Mouse (Mus musculus) kidney, postnatal 0 days (tissue): Measurements from ENCODE around the gene Nfya. TPM values are rescaled to one million over a fixed set of nuclear protein-coding genes. Genes with fewer than 3 reads are reported as not detected.

Experiments
- ATAC-seq: fragments of 200-750 bp; cut with Nextera tagmentation; replicated peaks from 2 replicates; pipeline ENCODE4 v1.8.0; 2017; ENCODE audit warnings: low read depth, moderate number of reproducible peaks, moderate TSS enrichment, moderate library complexity; ENCODE audit not compliant: low FRiP score
- DNase-seq: peaks from one replicate; pipeline ENCODE4 v3.0.0-alpha.2; 2016; ENCODE audit warnings: low spot score
- H3K27ac ChIP-seq: fragments of 300-500 bp; sonication (generic); 2 replicates; pipeline ENCODE4 v1.5.1; 2014; ENCODE audit warnings: mild to moderate bottlenecking
- H3K27me3 ChIP-seq: fragments of 300-500 bp; sonication (generic); 2 replicates; pipeline ENCODE4 v1.6.1; 2014; ENCODE audit warnings: low read length, mixed read lengths; ENCODE audit not compliant: insufficient read depth
- H3K36me3 ChIP-seq: fragments of 300-500 bp; sonication (generic); 2 replicates; pipeline ENCODE4 v1.6.1; 2014; ENCODE audit warnings: low read length, mixed read lengths; ENCODE audit not compliant: insufficient read depth
- H3K4me1 ChIP-seq: fragments of 300-500 bp; sonication (generic); replicated peaks from 2 replicates; pipeline ENCODE4 v1.6.1; 2014; ENCODE audit warnings: antibody characterized with exemption, low read length, mixed read lengths; ENCODE audit not compliant: insufficient read depth
- H3K4me2 ChIP-seq: fragments of 300-500 bp; sonication (generic); 2 replicates; pipeline ENCODE4 v1.6.1; 2014; ENCODE audit warnings: mild to moderate bottlenecking, low read length, moderate library complexity, mixed read lengths
- H3K4me3 ChIP-seq: fragments of 300-500 bp; sonication (generic); replicated peaks from 2 replicates; pipeline ENCODE4 v1.5.1; 2014; ENCODE audit warnings: low read depth, low read length
- H3K9ac ChIP-seq: fragments of 300-500 bp; sonication (generic); 2 replicates; pipeline ENCODE4 v1.6.1; 2014; ENCODE audit warnings: low read depth, low read length
- H3K9me3 ChIP-seq: fragments of 300-500 bp; sonication (generic); replicated peaks from 2 replicates; pipeline ENCODE4 v1.6.1; 2016; ENCODE audit warnings: low read length, inconsistent platforms, mixed read lengths
- CTCF ChIP-seq: IDR thresholded peaks from 2 replicates; pipeline ENCODE4 v1.5.1; 2016; ENCODE audit warnings: antibody characterized with exemption, low read depth, mild to moderate bottlenecking, moderate library complexity
- WGBS: fragments of 180-500 bp; shearing (Covaris S2); extraction: QIAGEN DNeasy Blood & Tissue Kit; methylation state at CpG from one replicate; pipeline ENCODE4 v1.1.7; 2014; 5-methylcytosine and 5-hydroxymethylcytosine counted together
- polyA plus RNA-seq: library from polyadenylated mRNA; unstranded; fragments of >200 nt; fragmentation: Nextera tagmentation; extraction: Ambion mirVana; gene quantifications from 2 replicates; pipeline ENCODE4 v1.2.1, GENCODE M21; 2015

Gene Nfya
- polyA plus RNA-seq, 1 experiment from 2014 or later: 8.1 TPM

DNA sequence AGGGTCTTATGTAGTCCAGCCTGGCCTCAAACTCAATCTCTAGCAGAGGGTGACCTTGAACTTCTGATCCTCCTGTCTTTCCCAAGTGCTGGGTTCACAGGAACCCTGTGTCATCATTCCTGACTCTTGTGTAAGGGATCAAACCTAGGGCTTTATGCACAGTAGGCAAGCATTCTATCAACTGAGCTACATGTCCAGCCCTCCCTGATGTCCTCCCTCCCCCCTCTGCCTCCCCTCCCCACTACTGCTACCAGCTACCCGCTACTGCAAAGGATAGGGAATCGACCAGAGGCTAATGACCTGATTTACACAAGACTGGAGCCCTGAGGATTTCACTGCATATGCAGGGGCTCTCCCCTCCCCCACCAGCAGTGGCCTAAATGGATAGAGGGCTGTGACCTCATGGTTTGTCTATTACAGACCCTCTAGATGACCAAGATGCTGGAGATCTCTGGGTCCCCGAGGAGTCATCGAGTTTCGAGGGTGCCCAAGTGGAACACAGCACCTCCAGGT lies 59.0 kb downstream of the Nfya start:
- Histone ChIP-seq H3K9me3 (no peaks in the 10 kb centered on the region), H3K9ac (no peak overlapping the region), H3K27ac (no peak overlapping the region), H3K4me1 (no peaks in the 10 kb centered on the region), H3K4me2 (no peak overlapping the region), H3K36me3 (no peaks in the 10 kb centered on the region), H3K27me3 (no peaks in the 10 kb centered on the region), H3K4me3 (no peak overlapping the region)
- WGBS: 72% methylated on average over 5 of the region's 5 CpGs
- TF ChIP-seq CTCF: no peak
- ATAC-seq (no peak), DNase-seq (no peak)

DNA sequence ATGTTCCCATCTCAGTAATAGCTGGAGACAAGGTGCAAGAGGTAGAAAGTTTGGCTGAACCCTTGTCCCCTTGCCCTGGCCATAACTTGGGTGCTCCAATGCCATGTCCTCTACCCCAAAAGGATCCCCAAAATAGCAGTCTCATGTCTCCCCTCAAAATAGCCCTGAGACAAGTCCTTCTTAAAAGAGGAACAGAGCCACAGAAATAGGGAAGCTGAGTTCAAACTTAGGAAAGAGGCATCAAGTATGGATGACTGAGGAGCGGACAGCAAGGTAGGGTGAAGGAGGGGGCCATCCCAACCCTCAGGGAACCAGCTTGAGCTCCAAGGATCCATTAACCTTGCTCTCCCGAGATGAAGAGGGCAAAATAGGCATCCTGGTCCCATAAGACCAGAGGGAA lies 62.4 kb downstream of the Nfya start:
- ATAC-seq (no peak), DNase-seq (no peak)
- Histone ChIP-seq H3K36me3 (no peaks in the 10 kb centered on the region), H3K4me3 (no peak overlapping the region), H3K27me3 (no peaks in the 10 kb centered on the region), H3K4me2 (no peak overlapping the region), H3K4me1 (no peaks in the 10 kb centered on the region), H3K9me3 (no peaks in the 10 kb centered on the region), H3K9ac (no peak overlapping the region), H3K27ac (no peak overlapping the region)
- no peak for TF ChIP-seq CTCF
- 71% methylated on average over 2 of the region's 2 CpGs for WGBS

DNA sequence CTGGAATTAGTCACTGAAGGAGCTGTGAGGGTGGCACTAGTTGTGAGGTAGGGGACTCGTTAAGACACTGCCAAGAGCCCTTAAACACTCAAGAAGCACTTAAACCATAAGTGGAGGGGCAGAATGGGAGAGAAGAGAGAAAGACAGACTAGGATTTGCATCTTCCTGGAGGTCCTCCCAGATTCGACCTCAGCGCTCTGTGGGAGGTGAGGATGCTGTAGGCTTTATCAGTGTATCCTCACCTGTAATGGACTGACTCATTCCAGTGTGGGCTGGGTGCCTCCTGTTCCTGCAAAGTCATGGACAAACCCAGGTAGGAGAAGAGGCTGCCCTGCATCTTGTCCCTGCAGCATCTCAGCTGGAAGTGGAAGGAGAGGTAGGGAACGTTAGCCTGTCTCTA lies 62.9 kb downstream of the Nfya start:
- H3K9ac ChIP-seq: no peak overlapping the region
- no peaks in the 10 kb centered on the region for H3K4me1 ChIP-seq
- DNase-seq (no peak), ATAC-seq (no peak)
- no peak overlapping the region for H3K27ac ChIP-seq
- no peak overlapping the region for H3K4me3 ChIP-seq
- WGBS: 69% methylated on average over 4 of the region's 4 CpGs
- no peaks in the 10 kb centered on the region for H3K9me3 ChIP-seq
- H3K27me3 ChIP-seq: no peaks in the 10 kb centered on the region
- no peaks in the 10 kb centered on the region for H3K36me3 ChIP-seq
- no peak for TF ChIP-seq CTCF
- no peak overlapping the region for H3K4me2 ChIP-seq

DNA sequence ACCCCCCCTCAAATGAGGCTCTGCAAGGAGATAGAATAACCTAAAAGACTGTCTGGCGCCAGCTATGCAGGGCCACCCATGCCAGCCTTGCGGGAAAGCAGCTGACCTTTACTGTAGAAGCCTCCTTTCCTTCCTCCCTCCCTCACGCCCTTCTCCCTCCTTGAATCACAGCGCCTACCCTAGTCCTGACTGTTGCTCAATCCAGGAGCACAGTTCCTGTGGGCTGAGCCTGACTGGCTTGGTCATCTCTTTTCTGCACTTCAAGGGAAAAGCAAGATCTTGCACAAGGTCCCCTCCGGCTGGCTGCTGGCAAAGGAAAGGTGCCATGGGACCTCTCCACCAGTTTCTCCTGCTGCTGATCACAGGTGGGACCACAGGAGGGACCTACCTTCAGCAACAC lies 63.5 kb downstream of the Nfya start, which contains the start of gene Trem2:
Trem2 (plus strand) TSS at position 171 of the 400 bp plus-strand sequence.
- Histone ChIP-seq H3K9ac (no peak within 1 kb of the TSS), H3K4me2 (no peak within 1 kb of the TSS), H3K36me3 (no peaks in the 10 kb centered on the region), H3K9me3 (no peaks in the 10 kb centered on the region), H3K27me3 (no peaks in the 10 kb centered on the region), H3K4me1 (no peaks in the 10 kb centered on the region), H3K4me3 (no peak within 1 kb of the TSS), H3K27ac (no peak within 1 kb of the TSS)
- ATAC-seq: no peak
- no peak for TF ChIP-seq CTCF
- no peak for DNase-seq
- WGBS: 61% methylated on average over 5 of the region's 5 CpGs

DNA sequence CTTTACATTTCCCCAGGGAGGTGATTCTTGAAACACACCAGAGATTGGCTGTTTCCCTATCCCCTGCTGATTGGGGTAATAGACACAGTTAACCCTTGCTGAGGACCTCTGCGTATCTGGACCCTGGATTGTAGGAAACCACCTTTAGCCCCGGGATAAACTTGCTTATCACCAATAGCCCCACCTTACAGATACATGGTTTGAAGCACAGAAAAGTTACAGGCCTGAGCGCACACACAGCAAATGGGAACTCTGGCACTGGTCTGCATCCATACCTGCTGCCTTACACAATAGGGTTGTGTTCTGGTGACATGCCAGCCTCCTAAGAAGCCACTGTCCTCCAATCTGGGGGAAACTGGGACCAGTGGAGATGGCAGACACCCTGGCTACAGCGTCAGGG lies 63.9 kb downstream of the Nfya start:
- Histone ChIP-seq H3K4me2 (no peak overlapping the region), H3K9me3 (no peaks in the 10 kb centered on the region), H3K27ac (no peak overlapping the region), H3K9ac (no peak overlapping the region), H3K4me3 (no peak overlapping the region), H3K36me3 (no peaks in the 10 kb centered on the region), H3K4me1 (no peaks in the 10 kb centered on the region), H3K27me3 (no peaks in the 10 kb centered on the region)
- ATAC-seq (no peak), DNase-seq (no peak)
- 77% methylated on average over 4 of the region's 4 CpGs for WGBS
- TF ChIP-seq CTCF: no peak

DNA sequence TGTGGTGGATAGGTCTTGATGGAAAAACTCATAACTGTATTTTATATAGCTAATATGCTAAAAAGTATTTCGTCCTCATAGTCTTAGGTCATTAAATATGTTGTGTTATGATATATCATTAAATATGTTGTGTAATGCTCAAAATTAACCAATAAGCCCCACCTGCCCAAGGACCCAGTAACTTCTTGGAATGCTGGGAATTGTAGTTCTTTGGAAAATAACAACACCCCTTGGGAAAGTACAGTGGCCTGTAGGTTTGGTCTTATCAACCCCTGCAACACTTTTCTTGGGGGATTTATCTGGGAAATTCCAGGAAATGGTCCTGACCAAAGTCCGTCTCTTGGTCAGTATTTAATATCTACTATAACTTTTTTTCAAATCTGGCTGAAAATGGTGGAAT lies 66.6 kb downstream of the Nfya start:
- ATAC-seq: no peak
- 86% methylated on average over 2 of the region's 2 CpGs for WGBS
- DNase-seq: no peak

DNA sequence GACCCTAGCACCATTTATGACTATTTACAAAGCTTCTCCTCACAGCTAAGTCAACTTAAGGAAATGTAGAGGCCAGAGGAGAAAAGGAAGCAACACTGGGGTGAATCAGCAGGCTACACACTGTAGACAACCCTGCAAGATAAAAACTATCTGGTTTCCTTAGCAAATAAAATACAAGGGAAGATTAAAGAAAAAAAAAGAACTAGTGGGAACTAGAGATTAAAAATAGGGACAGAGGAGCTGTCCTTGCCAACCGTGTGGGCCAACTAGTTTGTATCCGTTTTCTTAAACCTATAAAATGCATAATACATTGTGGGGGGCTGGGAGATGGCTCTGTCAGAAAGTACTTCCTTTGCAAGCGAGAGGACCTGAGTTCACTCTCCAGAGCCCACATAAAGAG lies 67.8 kb downstream of the Nfya start:
- no peak for ATAC-seq
- Histone ChIP-seq H3K4me1 (no peaks in the 10 kb centered on the region), H3K4me3 (no peak overlapping the region), H3K27ac (no peak overlapping the region), H3K9ac (no peak overlapping the region), H3K27me3 (no peaks in the 10 kb centered on the region), H3K36me3 (no peaks in the 10 kb centered on the region), H3K9me3 (no peaks in the 10 kb centered on the region), H3K4me2 (no peak overlapping the region)
- DNase-seq: no peak
- TF ChIP-seq CTCF: no peak
- WGBS: 58% methylated on average over 3 of the region's 3 CpGs

More for the DNA sequence above, 66.6 kb downstream of the Nfya start:
- no peak overlapping the region for H3K4me3 ChIP-seq
- no peaks in the 10 kb centered on the region for H3K36me3 ChIP-seq
- no peak overlapping the region for H3K27ac ChIP-seq
- no peak for TF ChIP-seq CTCF
- H3K4me2 ChIP-seq: no peak overlapping the region
- H3K4me1 ChIP-seq: no peaks in the 10 kb centered on the region
- no peak overlapping the region for H3K9ac ChIP-seq
- H3K27me3 ChIP-seq: no peaks in the 10 kb centered on the region
- H3K9me3 ChIP-seq: no peaks in the 10 kb centered on the region
